Mouse (Mus musculus) inflammation-experienced regulatory T-cells (primary cell): ENCODE data around the gene Ktn1. TPM values are rescaled to one million over a fixed set of nuclear protein-coding genes. Genes with fewer than 3 reads are reported as not detected.

Experiments used
- polyA plus RNA-seq, 2 experiments: library from polyadenylated mRNA; unstranded; fragments of 100-300 nt; shearing (Covaris generic); gene quantifications; one replicate each; pipeline ENCODE4 v1.2.1; 2017

Gene Ktn1
- 10 to 100 TPM; 47.1 to 63.4 TPM for polyA plus RNA-seq

DNA sequence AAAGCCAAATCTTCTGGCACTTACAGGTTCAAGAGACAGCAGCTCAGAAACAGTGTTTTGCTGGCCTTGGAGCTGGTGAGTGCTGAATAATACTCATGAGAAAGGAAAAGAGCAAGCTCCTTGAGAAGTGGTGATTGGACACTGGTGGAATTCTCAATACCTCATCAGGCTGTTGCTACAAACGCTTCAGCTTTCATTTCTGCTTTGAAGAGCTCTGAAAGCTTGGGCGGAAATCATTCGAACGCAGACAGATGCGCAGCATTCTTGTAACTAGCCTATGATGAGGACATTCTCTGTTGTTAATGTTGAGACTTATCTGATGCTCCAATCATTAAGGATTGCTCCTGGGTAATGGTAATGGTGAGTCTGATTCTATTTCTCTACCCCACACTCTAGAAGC lies at the start of gene Ktn1:
Ktn1 (plus strand) TSS at position 231 of the 400 bp plus-strand sequence.

Other genes starting within 250 kb of the Ktn1 start
- gene Dlgap5, start 230.0 kb upstream of the Ktn1 start, polyA plus RNA-seq: 10 to 100 TPM; 11.7 to 13.6 TPM
- gene Fbxo34, start 198.0 kb upstream of the Ktn1 start, polyA plus RNA-seq: 10 to 100 TPM; 19.3 to 19.8 TPM
- 10 to 100 TPM; 15.4 to 21.9 TPM for gene Atg14, start 77.8 kb upstream of the Ktn1 start, polyA plus RNA-seq